9 mouse cellular contexts compared by ENCODE assay signal in genomic region chr11:6443102-6443501, GRCm38 (mm10). TPM values are rescaled to one million over a fixed set of nuclear protein-coding genes. Genes with fewer than 3 reads are reported as not detected.
A peak's percentile ranks its signal among the peaks of the same experiment; 100 is the strongest.
DNase-seq lines count a peak whose midpoint lies in the region; ATAC-seq and TF ChIP-seq lines count a peak whose summit lies in the region.
"Had no signal": no experiment of that assay in that cellular context is flagged by ENCODE, and none has a peak within 500 bp of the region (broad histone marks: within the 10 kb centered on the region; RNA-seq: fewer than 3 reads in every experiment).

No protein-coding gene starts in this region.

- no peak for ATAC-seq in heart, embryonic 15.5 days (replicated peaks; ENCODE audit: insufficient number of reproducible peaks, insufficient read depth, low FRiP score, low read depth)
- ATAC-seq in hindbrain, embryonic 11.5 days (ENCODE audit: low FRiP score) = no peak
- ATAC-seq in midbrain, embryonic 11.5 days (ENCODE audit: low FRiP score) = no peak

- no peak for TF ChIP-seq POLR2A in MEL (IDR thresholded peaks at IDR 0.05; ENCODE audit: control insufficient read depth in 1 of 2, insufficient read depth in 1 of 2, low read depth in 1 of 2, low read length in 2 of 2, poor library complexity in 1 of 2)

- intact Hi-C loops in heart, postnatal 25 days (cut with DNase I) = loop anchor here (2.0 kb wide), 1 partner anchor 26 kb away; no protein-coding TSS in a partner anchor
- intact Hi-C loops in left cerebral cortex, postnatal 25 days (cut with DNase I) = no loop called here

- 45% methylated on average over 4 of the region's 4 CpGs for WGBS in heart, embryonic 15.5 days
- WGBS in hindbrain, embryonic 11.5 days = 63% methylated on average over 4 of the region's 4 CpGs
- WGBS in midbrain, embryonic 11.5 days = 55% methylated on average over 4 of the region's 4 CpGs

- TF ChIP-seq CTCF in MEL (IDR thresholded peaks at IDR 0.05 in 2 of 3, conservative IDR thresholded peaks at IDR 0.05 in 1 of 3; ENCODE audit: control insufficient read depth in 1 of 3, insufficient read depth in 1 of 3, low read depth in 2 of 3, low read length in 3 of 3, poor library complexity in 1 of 3, severe bottlenecking in 1 of 3) = no peak

- no peaks in the 10 kb centered on the region for H3K9me3 ChIP-seq in heart, embryonic 15.5 days (replicated peaks)
- no peaks in the 10 kb centered on the region for H3K9me3 ChIP-seq in MEL (replicated peaks; ENCODE audit: insufficient read depth, low read length)
- no peaks in the 10 kb centered on the region for H3K9me3 ChIP-seq in hindbrain, embryonic 11.5 days (ENCODE audit: control insufficient read depth, low read length)
- H3K9me3 ChIP-seq in midbrain, embryonic 11.5 days (ENCODE audit: control insufficient read depth, low read length) = no peaks in the 10 kb centered on the region

- peak overlapping the region; percentile 67 for H3K4me3 ChIP-seq in heart, embryonic 15.5 days
- H3K4me3 ChIP-seq in MEL (ENCODE audit: control insufficient read depth in 1 of 2, insufficient read depth in 1 of 2, low read depth in 2 of 2, low read length in 2 of 2) = peak overlapping the region; percentile 78 to 91
- peak overlapping the region; percentile 78 for H3K4me3 ChIP-seq in hindbrain, embryonic 11.5 days (ENCODE audit: low read depth, low read length)
- peak overlapping the region; percentile 77 for H3K4me3 ChIP-seq in midbrain, embryonic 11.5 days (ENCODE audit: low read depth, low read length)

- no peak for TF ChIP-seq RAD21 in MEL (IDR thresholded peaks at IDR 0.05; ENCODE audit: low read depth, low read length)

- H3K27me3 ChIP-seq in heart, embryonic 15.5 days = no peaks in the 10 kb centered on the region
- H3K27me3 ChIP-seq in MEL (ENCODE audit: control insufficient read depth in 1 of 2, insufficient read depth in 2 of 2, low read length in 2 of 2) = no peaks in the 10 kb centered on the region
- no peaks in the 10 kb centered on the region for H3K27me3 ChIP-seq in hindbrain, embryonic 11.5 days (ENCODE audit: control insufficient read depth, insufficient read depth, low read length)
- H3K27me3 ChIP-seq in midbrain, embryonic 11.5 days (ENCODE audit: control insufficient read depth, insufficient read depth, low read length) = no peaks in the 10 kb centered on the region

- peak overlapping the region; percentile 68 for H3K9ac ChIP-seq in heart, embryonic 15.5 days
- H3K9ac ChIP-seq in MEL (ENCODE audit: control insufficient read depth, low read depth, low read length, poor library complexity, severe bottlenecking) = peak overlapping the region; percentile 91
- peak overlapping the region; percentile 88 for H3K9ac ChIP-seq in hindbrain, embryonic 11.5 days (ENCODE audit: low read depth, low read length)
- peak overlapping the region; percentile 91 for H3K9ac ChIP-seq in midbrain, embryonic 11.5 days (ENCODE audit: low read length)

- peaks cover 15% of the 10 kb centered on the region for H3K4me1 ChIP-seq in heart, embryonic 15.5 days (replicated peaks)
- peaks cover 5 to 7% of the 10 kb centered on the region in 2 experiments; a peak in 2 of 4 replicates for H3K4me1 ChIP-seq in MEL (ENCODE audit: control insufficient read depth in 1 of 2, insufficient read depth in 2 of 2, low read length in 2 of 2)
- H3K4me1 ChIP-seq in hindbrain, embryonic 11.5 days (replicated peaks; ENCODE audit: control insufficient read depth, insufficient read depth, low read length) = no peaks in the 10 kb centered on the region
- peaks cover 10% of the 10 kb centered on the region for H3K4me1 ChIP-seq in midbrain, embryonic 11.5 days (ENCODE audit: control insufficient read depth, insufficient read depth, low read length)

- H3K4me2 ChIP-seq in heart, embryonic 15.5 days = peak overlapping the region; percentile 65
- peak overlapping the region; percentile 66 for H3K4me2 ChIP-seq in hindbrain, embryonic 11.5 days (replicated peaks; ENCODE audit: low read depth, low read length)
- peak overlapping the region; percentile 73 for H3K4me2 ChIP-seq in midbrain, embryonic 11.5 days

- peak overlapping the region; percentile 90 for H3K27ac ChIP-seq in heart, embryonic 15.5 days
- H3K27ac ChIP-seq in MEL (ENCODE audit: control insufficient read depth, low read depth, low read length) = peak overlapping the region; percentile 76
- H3K27ac ChIP-seq in hindbrain, embryonic 11.5 days (ENCODE audit: low read depth, low read length) = no peak overlapping the region
- 0 out of 2 replicates have a peak overlapping the region, but pooled peaks have one; percentile 92 for H3K27ac ChIP-seq in midbrain, embryonic 11.5 days (ENCODE audit: low read depth, low read length)

- peak in 1 of 2 experiments; percentile 9; a peak in 1 of 4 replicates for TF ChIP-seq EP300 in MEL (IDR thresholded peaks at IDR 0.05; ENCODE audit: low read depth in 1 of 2, low read length in 2 of 2)

- peaks cover 7% of the 10 kb centered on the region for H3K36me3 ChIP-seq in heart, embryonic 15.5 days
- peaks cover 4 to 11% of the 10 kb centered on the region in 2 experiments for H3K36me3 ChIP-seq in MEL (ENCODE audit: control insufficient read depth in 1 of 2, insufficient read depth in 2 of 2, low read length in 2 of 2)
- H3K36me3 ChIP-seq in hindbrain, embryonic 11.5 days (ENCODE audit: control insufficient read depth, insufficient read depth, low read length) = no peaks in the 10 kb centered on the region
- H3K36me3 ChIP-seq in midbrain, embryonic 11.5 days (ENCODE audit: control insufficient read depth, insufficient read depth, low read length) = no peaks in the 10 kb centered on the region; the same call in 1 of the 2 replicates

- peaks cover 2% of the 10 kb centered on the region for H3K79me2 ChIP-seq in MEL (ENCODE audit: control insufficient read depth, insufficient read depth, low read length, poor library complexity)

- no peak for DNase-seq in heart, postnatal 25 days (ENCODE audit: low spot score)
- DNase-seq in MEL (ENCODE audit: low read depth, low spot score) = peak; percentile 80
- peak; percentile 19 for DNase-seq in hindbrain, embryonic 11.5 days (ENCODE audit: low spot score)
- DNase-seq in midbrain, embryonic 11.5 days (ENCODE audit: low spot score, missing footprints) = peak; percentile 86
- DNase-seq in left cerebral cortex, postnatal 25 days (ENCODE audit: low spot score in 2 of 2) = no peak
- DNase-seq in frontal cortex, postnatal 25 days (ENCODE audit: low spot score in 2 of 2) = no peak
- DNase-seq in ovary, postnatal 14 days (ENCODE audit: low spot score) = no peak
- DNase-seq: gastrocnemius, postnatal 10 days had no signal

TF ChIP-seq in MEL, 35 proteins besides CTCF, POLR2A, EP300 and RAD21 (continues in another document):
- TF ChIP-seq CHD2 (IDR thresholded peaks at IDR 0.05; ENCODE audit: low read length) (no peak), TBP (IDR thresholded peaks at IDR 0.05; ENCODE audit: low read depth, low read length) (0 out of 2 replicates have a peak, but pooled peaks have one; percentile 42), ETS1 (IDR thresholded peaks at IDR 0.05; ENCODE audit: low read depth, low read length) (0 out of 2 replicates have a peak, but pooled peaks have one; percentile 9), BHLHE40 (IDR thresholded peaks at IDR 0.05; ENCODE audit: borderline replicate concordance, low read depth, low read length) (0 out of 2 replicates have a peak, but pooled peaks have one; percentile 39), USF1 (IDR thresholded peaks at IDR 0.05; ENCODE audit: low read depth, low read length) (no peak), MXI1 (IDR thresholded peaks at IDR 0.05; ENCODE audit: low read depth, low read length) (no peak), JUND (IDR thresholded peaks at IDR 0.05; ENCODE audit: low read depth, low read length) (no peak)

RNA-seq across cellular contexts. Expression of gene H2afv, which starts 1.1 kb away (rescaled TPM):
- 318 and 327 TPM in 2 replicates for polyA plus RNA-seq in heart, embryonic 15.5 days (2015; fragmentation: Nextera tagmentation; extraction: Ambion mirVana)
- 10 to 100 TPM; 67.7 to 69.4 TPM for total RNA-seq in heart, postnatal 25 days (2021)
- total RNA-seq in MEL (2012; rRNA removed) = 70.6 and 97.2 TPM in 2 replicates
- 100 to 1,000 TPM in 1 of 2 experiments, not detected in 1; 159 TPM for polyA plus RNA-seq in MEL (2012; ENCODE audit: insufficient read depth in 1 of 2, insufficient read length in 2 of 2, low read depth in 1 of 2, low replicate concordance in 2 of 2, missing spikeins in 1 of 2)
- polyA plus RNA-seq in hindbrain, embryonic 11.5 days (2014; fragmentation: Nextera tagmentation; extraction: Ambion mirVana) = 784 and 787 TPM in 2 replicates
- 966 and 1,015 TPM in 2 replicates for polyA plus RNA-seq in midbrain, embryonic 11.5 days (2014; fragmentation: Nextera tagmentation; extraction: Ambion mirVana)
- 10 to 100 TPM; 32.3 to 32.6 TPM for total RNA-seq in left cerebral cortex, postnatal 25 days (2021)

RNA-seq across cellular contexts. Expression of gene Ppia, which starts 27.9 kb away (rescaled TPM):
- 3,680 and 4,098 TPM in 2 replicates for polyA plus RNA-seq in heart, embryonic 15.5 days (2015; fragmentation: Nextera tagmentation; extraction: Ambion mirVana)
- 100 to 1,000 TPM; 316 to 357 TPM for total RNA-seq in heart, postnatal 25 days (2021)
- total RNA-seq in MEL (2012; rRNA removed) = 7,288 and 8,303 TPM in 2 replicates
- 1,000 to 10,000 TPM in 1 of 2 experiments, not detected in 1; 3,662 TPM for polyA plus RNA-seq in MEL (2012; ENCODE audit: insufficient read depth in 1 of 2, insufficient read length in 2 of 2, low read depth in 1 of 2, low replicate concordance in 2 of 2, missing spikeins in 1 of 2)
- polyA plus RNA-seq in hindbrain, embryonic 11.5 days (2014; fragmentation: Nextera tagmentation; extraction: Ambion mirVana) = 5,018 and 5,123 TPM in 2 replicates
- polyA plus RNA-seq in midbrain, embryonic 11.5 days (2014; fragmentation: Nextera tagmentation; extraction: Ambion mirVana) = 5,393 and 5,428 TPM in 2 replicates
- total RNA-seq in left cerebral cortex, postnatal 25 days (2021) = 1,000 to 10,000 TPM; 1,922 to 2,079 TPM

RNA-seq across cellular contexts. Expression of gene Purb, which starts 32.6 kb away (rescaled TPM):
- 24.0 and 26.1 TPM in 2 replicates for polyA plus RNA-seq in heart, embryonic 15.5 days (2015; fragmentation: Nextera tagmentation; extraction: Ambion mirVana)
- total RNA-seq in heart, postnatal 25 days (2021) = 10 to 100 TPM; 34.4 to 36.8 TPM
- total RNA-seq in MEL (2012; rRNA removed) = 29.3 and 33.9 TPM in 2 replicates
- 10 to 100 TPM; 23.1 to 32.7 TPM for polyA plus RNA-seq in MEL (2012; ENCODE audit: insufficient read depth in 1 of 2, insufficient read length in 2 of 2, low read depth in 1 of 2, low replicate concordance in 2 of 2, missing spikeins in 1 of 2)
- polyA plus RNA-seq in hindbrain, embryonic 11.5 days (2014; fragmentation: Nextera tagmentation; extraction: Ambion mirVana) = 12.7 and 17.9 TPM in 2 replicates
- 12.8 and 13.7 TPM in 2 replicates for polyA plus RNA-seq in midbrain, embryonic 11.5 days (2014; fragmentation: Nextera tagmentation; extraction: Ambion mirVana)
- 100 to 1,000 TPM; 294 to 301 TPM for total RNA-seq in left cerebral cortex, postnatal 25 days (2021)

RNA-seq across cellular contexts. Expression of gene Zmiz2, which starts 54.2 kb away (rescaled TPM):
- polyA plus RNA-seq in heart, embryonic 15.5 days (2015; fragmentation: Nextera tagmentation; extraction: Ambion mirVana) = 6.6 and 8.2 TPM in 2 replicates
- total RNA-seq in heart, postnatal 25 days (2021) = 10 to 100 TPM; 38.5 to 39.0 TPM
- total RNA-seq in MEL (2012; rRNA removed) = 12.3 and 12.8 TPM in 2 replicates
- polyA plus RNA-seq in MEL (2012; ENCODE audit: insufficient read depth in 1 of 2, insufficient read length in 2 of 2, low read depth in 1 of 2, low replicate concordance in 2 of 2, missing spikeins in 1 of 2) = 10 to 100 TPM; 35.5 to 90.3 TPM
- 17.7 and 19.3 TPM in 2 replicates for polyA plus RNA-seq in hindbrain, embryonic 11.5 days (2014; fragmentation: Nextera tagmentation; extraction: Ambion mirVana)
- 13.3 and 16.4 TPM in 2 replicates for polyA plus RNA-seq in midbrain, embryonic 11.5 days (2014; fragmentation: Nextera tagmentation; extraction: Ambion mirVana)
- 100 to 1,000 TPM; 215 to 216 TPM for total RNA-seq in left cerebral cortex, postnatal 25 days (2021)

Comparison
In these comparisons a context has a peak if more than half of its experiments do, and no peak if none do; other contexts are left out.
1. DNase-seq: peak in MEL (single experiment), hindbrain, embryonic 11.5 days (single experiment) and midbrain, embryonic 11.5 days (single experiment); none in heart, postnatal 25 days (single experiment), left cerebral cortex, postnatal 25 days (0 of 2), frontal cortex, postnatal 25 days (0 of 2) and ovary, postnatal 14 days (single experiment).
2. Peak in every context shown above with its lines, with median percentiles within 50 percentile points of each other: H3K4me2 ChIP-seq, H3K4me3 ChIP-seq and H3K9ac ChIP-seq.